ENCODE assay signal across 18 mouse cellular contexts in the genomic region with DNA sequence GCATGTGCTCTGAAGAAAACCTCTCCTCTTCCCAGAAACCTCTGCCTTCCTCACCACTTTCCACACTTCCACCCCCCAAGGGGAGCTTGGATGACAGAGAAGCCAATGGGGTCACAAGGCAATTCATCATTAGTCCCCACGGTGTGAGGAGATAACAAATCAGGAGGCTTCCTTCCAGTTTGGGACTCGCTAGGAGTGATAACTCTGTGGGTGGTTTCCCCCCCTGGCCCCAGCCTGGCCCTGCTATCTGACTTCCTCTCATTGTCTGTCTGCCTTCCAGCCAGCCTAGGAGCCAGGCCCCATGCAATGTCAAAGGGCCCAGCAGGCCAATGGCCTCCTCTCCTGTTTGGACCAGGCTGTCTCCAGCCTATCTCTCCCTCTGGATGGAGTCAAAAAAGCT. TPM values are rescaled to one million over a fixed set of nuclear protein-coding genes. Genes with fewer than 3 reads are reported as not detected.
DNase-seq lines count a peak whose midpoint lies in the region; ATAC-seq lines count a peak whose summit lies in the region.
"Had no signal": no experiment of that assay in that cellular context is flagged by ENCODE, and none has a peak within 500 bp of the region (broad histone marks: within the 10 kb centered on the region; RNA-seq: fewer than 3 reads in every experiment).

No protein-coding gene starts in this region.

- peak; percentile 95 for DNase-seq in heart, adult 11 months
- no peak for DNase-seq in heart, postnatal 4 days
- DNase-seq in liver, embryonic 11.5 days (ENCODE audit: low spot score) = peak; percentile 51
- no peak for DNase-seq in midbrain, embryonic 11.5 days (ENCODE audit: low spot score, missing footprints)
- DNase-seq: cerebellum, adult 11 months; kidney, adult 2 months; midbrain, embryonic 14.5 days; right cerebral cortex, postnatal 4 days had no signal

- no peaks in the 10 kb centered on the region for H3K27me3 ChIP-seq in heart, embryonic 14.5 days (ENCODE audit: control insufficient read depth, insufficient read depth, low read length)
- peaks cover 6% of the 10 kb centered on the region for H3K27me3 ChIP-seq in liver, embryonic 11.5 days (replicated peaks; ENCODE audit: control insufficient read depth, insufficient read depth, low read length)
- no peaks in the 10 kb centered on the region for H3K27me3 ChIP-seq in midbrain, embryonic 11.5 days (ENCODE audit: control insufficient read depth, insufficient read depth, low read length)
- H3K27me3 ChIP-seq: forebrain, embryonic 12.5 days; hindbrain, embryonic 15.5 days; lung, embryonic 15.5 days had no signal

- no peak overlapping the region for H3K27ac ChIP-seq in heart, embryonic 14.5 days (replicated peaks in 1 of 2; ENCODE audit: control insufficient read depth in 1 of 2, insufficient read depth in 1 of 2, low read depth in 2 of 2, low read length in 2 of 2)
- no peak overlapping the region for H3K27ac ChIP-seq in liver, embryonic 11.5 days (ENCODE audit: low read depth, low read length)
- no peak overlapping the region for H3K27ac ChIP-seq in midbrain, embryonic 11.5 days (ENCODE audit: low read depth, low read length)
- H3K27ac ChIP-seq: embryonic facial prominence, embryonic 15.5 days; forebrain, embryonic 12.5 days; hindbrain, embryonic 15.5 days; lung, embryonic 15.5 days had no signal

- ATAC-seq in common myeloid progenitor, adult 5-6 weeks (replicated peaks; ENCODE audit: low read depth, poor library complexity, severe bottlenecking) = peak; percentile 91
- ATAC-seq in heart, embryonic 14.5 days (ENCODE audit: insufficient number of reproducible peaks, insufficient read depth, low FRiP score, low read depth) = peak; percentile 68
- peak; percentile 53; the same call in 1 of the 2 replicates for ATAC-seq in liver, embryonic 11.5 days (replicated peaks; ENCODE audit: low FRiP score)
- ATAC-seq in inflammation-experienced regulatory T-cells, adult 6 months = no peak
- no peak for ATAC-seq in monocyte, adult 5-6 weeks (replicated peaks; ENCODE audit: insufficient number of reproducible peaks, low FRiP score, low TSS enrichment, poor library complexity, severe bottlenecking)
- no peak for ATAC-seq in midbrain, embryonic 11.5 days (ENCODE audit: low FRiP score)

- no peak overlapping the region for H3K4me3 ChIP-seq in heart, embryonic 14.5 days (ENCODE audit: control insufficient read depth in 1 of 2, insufficient read depth in 1 of 2, low read depth in 1 of 2, low read length in 2 of 2)
- no peak overlapping the region for H3K4me3 ChIP-seq in liver, embryonic 11.5 days (ENCODE audit: low read depth, low read length)
- no peak overlapping the region for H3K4me3 ChIP-seq in midbrain, embryonic 11.5 days (ENCODE audit: low read depth, low read length)
- H3K4me3 ChIP-seq: embryonic facial prominence, embryonic 15.5 days; forebrain, embryonic 12.5 days; hindbrain, embryonic 15.5 days; lung, embryonic 15.5 days had no signal

- no peak overlapping the region for H3K4me2 ChIP-seq in heart, embryonic 14.5 days (ENCODE audit: low read length)
- H3K4me2 ChIP-seq in liver, embryonic 11.5 days = no peak overlapping the region
- H3K4me2 ChIP-seq in midbrain, embryonic 11.5 days = no peak overlapping the region
- H3K4me2 ChIP-seq: embryonic facial prominence, embryonic 15.5 days; forebrain, embryonic 12.5 days; hindbrain, embryonic 15.5 days; lung, embryonic 15.5 days had no signal

- no peak overlapping the region for H3K9ac ChIP-seq in heart, embryonic 14.5 days (ENCODE audit: low read length)
- H3K9ac ChIP-seq in liver, embryonic 11.5 days (ENCODE audit: low read depth, low read length) = no peak overlapping the region
- H3K9ac ChIP-seq in midbrain, embryonic 11.5 days (ENCODE audit: low read length) = no peak overlapping the region
- H3K9ac ChIP-seq: embryonic facial prominence, embryonic 15.5 days; forebrain, embryonic 12.5 days; hindbrain, embryonic 15.5 days; lung, embryonic 15.5 days had no signal

- H3K9me3 ChIP-seq in heart, embryonic 14.5 days (ENCODE audit: control insufficient read depth, low read length) = no peaks in the 10 kb centered on the region
- no peaks in the 10 kb centered on the region for H3K9me3 ChIP-seq in liver, embryonic 11.5 days (ENCODE audit: control insufficient read depth, low read length)
- H3K9me3 ChIP-seq in midbrain, embryonic 11.5 days (ENCODE audit: control insufficient read depth, low read length) = no peaks in the 10 kb centered on the region
- H3K9me3 ChIP-seq: embryonic facial prominence, embryonic 15.5 days; forebrain, embryonic 12.5 days; hindbrain, embryonic 15.5 days; lung, embryonic 15.5 days had no signal

- H3K36me3 ChIP-seq in heart, embryonic 14.5 days (ENCODE audit: control insufficient read depth, insufficient read depth, low read length) = peaks cover 55% of the 10 kb centered on the region
- H3K36me3 ChIP-seq in liver, embryonic 11.5 days (ENCODE audit: control insufficient read depth, insufficient read depth, low read length) = no peaks in the 10 kb centered on the region
- H3K36me3 ChIP-seq in midbrain, embryonic 11.5 days (ENCODE audit: control insufficient read depth, insufficient read depth, low read length) = no peaks in the 10 kb centered on the region
- H3K36me3 ChIP-seq: embryonic facial prominence, embryonic 15.5 days; forebrain, embryonic 12.5 days; hindbrain, embryonic 15.5 days had no signal

- peaks cover 21 to 32% of the 10 kb centered on the region in 2 experiments for H3K4me1 ChIP-seq in heart, embryonic 14.5 days (ENCODE audit: control insufficient read depth in 2 of 2, insufficient read depth in 2 of 2, low read length in 2 of 2)
- H3K4me1 ChIP-seq in liver, embryonic 11.5 days (replicated peaks; ENCODE audit: control insufficient read depth, insufficient read depth, low read length) = peaks cover 5% of the 10 kb centered on the region; the same call in 1 of the 2 replicates
- no peaks in the 10 kb centered on the region for H3K4me1 ChIP-seq in midbrain, embryonic 11.5 days (ENCODE audit: control insufficient read depth, insufficient read depth, low read length)
- H3K4me1 ChIP-seq: embryonic facial prominence, embryonic 15.5 days; forebrain, embryonic 12.5 days; hindbrain, embryonic 15.5 days had no signal

- WGBS in heart, embryonic 14.5 days = 11% methylated on average over 2 of the region's 2 CpGs
- WGBS in liver, embryonic 11.5 days = 6% methylated on average over 2 of the region's 2 CpGs
- WGBS in midbrain, embryonic 11.5 days = 55% methylated on average over 2 of the region's 2 CpGs

RNA-seq across cellular contexts. Expression of a gene that starts 43.0 kb away (rescaled TPM):
- total RNA-seq in heart, postnatal 4 days (2021) = 10 to 100 TPM; 36.3 to 36.6 TPM
- total RNA-seq in common myeloid progenitor, adult 5-6 weeks (2017) = not detected in 2 replicates
- polyA plus RNA-seq in heart, embryonic 14.5 days (2014; fragmentation: Nextera tagmentation; extraction: Ambion mirVana) = 33.1 and 39.2 TPM in 2 replicates
- polyA plus RNA-seq in liver, embryonic 11.5 days (2014; fragmentation: Nextera tagmentation; extraction: Ambion mirVana) = 3.6 and 5.7 TPM in 2 replicates
- polyA plus RNA-seq in inflammation-experienced regulatory T-cells, adult 6 months (2017; shearing (Covaris generic)) = not detected
- total RNA-seq in monocyte, adult 5-6 weeks (2017) = not detected in 3 replicates
- not detected in 2 replicates for polyA plus RNA-seq in midbrain, embryonic 11.5 days (2014; fragmentation: Nextera tagmentation; extraction: Ambion mirVana)
- total RNA-seq: layer of hippocampus, postnatal 25 days; left cerebral cortex, postnatal 36 days had no signal

Comparison
In these comparisons a context has a peak if more than half of its experiments do, and no peak if none do; other contexts are left out.
1. DNase-seq: peak in heart, adult 11 months (single experiment) and liver, embryonic 11.5 days (single experiment); none in heart, postnatal 4 days (single experiment) and midbrain, embryonic 11.5 days (single experiment).
2. ATAC-seq: peak in common myeloid progenitor, adult 5-6 weeks (single experiment), heart, embryonic 14.5 days (single experiment) and liver, embryonic 11.5 days (single experiment); none in inflammation-experienced regulatory T-cells, adult 6 months (single experiment), monocyte, adult 5-6 weeks (single experiment) and midbrain, embryonic 11.5 days (single experiment).